Mouse (Mus musculus): ENCODE results near the gene Bcl2l12. TPM values are rescaled to one million over a fixed set of nuclear protein-coding genes. Genes with fewer than 3 reads are reported as not detected.

The Bcl2l12 gene
- polyA plus RNA-seq, 1 experiment from 2014 or later = 42.1 TPM

- Histone ChIP-seq H3K4me3 (peak within 1 kb of the TSS; percentile 89), H3K36me3 (peaks cover 27% of the 10 kb centered on the region), H3K27ac (ENCODE audit: poor library complexity, severe bottlenecking) (peak within 1 kb of the TSS; percentile 100), H3K27me3 (replicated peaks) (no peaks in the 10 kb centered on the region), H3K4me1 (replicated peaks) (peaks cover 37% of the 10 kb centered on the region), H3K9me3 (replicated peaks) (no peaks in the 10 kb centered on the region), H3K4me2 (peak within 1 kb of the TSS; percentile 80), H3K9ac (peak within 1 kb of the TSS; percentile 77)
- under 1% methylated on average over 36 of the region's 36 CpGs for WGBS
- peak; percentile 89 for ATAC-seq (ENCODE audit: insufficient number of reproducible peaks, low FRiP score)
These were observed 18.9 kb upstream of the Bcl2l12 start, which contains the start of gene Rras for GRCm38 (mm10) chr7:45017242-45018061. TSS of gene Rras (plus strand) at chr7:45017961.

DNA sequence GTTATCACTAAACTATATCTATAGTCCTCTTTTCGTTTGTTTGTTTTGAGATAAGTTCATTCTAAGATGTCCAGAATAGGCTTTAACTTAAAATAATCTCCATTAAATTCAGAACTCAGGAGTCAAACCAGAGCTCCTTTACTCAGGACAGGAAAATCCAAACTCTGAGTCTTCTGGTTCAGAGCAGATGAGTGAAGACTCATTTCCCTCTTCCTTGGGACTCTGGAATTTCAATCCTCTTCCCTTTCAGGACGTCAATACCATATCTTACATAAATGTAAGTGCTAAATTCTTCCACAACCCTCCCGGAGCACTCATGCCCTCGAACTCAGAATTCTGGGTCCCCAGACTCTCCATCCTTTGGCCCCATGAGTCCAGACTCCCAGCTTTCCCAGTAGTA, 18.2 kb upstream of the Bcl2l12 start:
- Histone ChIP-seq H3K4me3 (peak overlapping the region; percentile 89), H3K27me3 (replicated peaks) (no peaks in the 10 kb centered on the region), H3K27ac (ENCODE audit: poor library complexity, severe bottlenecking) (peak overlapping the region; percentile 100), H3K9me3 (replicated peaks) (no peaks in the 10 kb centered on the region), H3K4me2 (peak overlapping the region; percentile 80), H3K9ac (peak overlapping the region; percentile 76), H3K36me3 (peaks cover 34% of the 10 kb centered on the region), H3K4me1 (replicated peaks) (peaks cover 37% of the 10 kb centered on the region)
- WGBS = under 1% methylated on average over 4 of the region's 4 CpGs
- ATAC-seq (ENCODE audit: insufficient number of reproducible peaks, low FRiP score) = no peak

GRCm38 (mm10) chr7:45015957-45016612, 17.6 kb upstream of the Bcl2l12 start, which contains the start of gene Scaf1:
TSS of gene Scaf1 (minus strand) at chr7:45016363.
- H3K4me3 ChIP-seq = peak within 1 kb of the TSS; percentile 89
- H3K27ac ChIP-seq (ENCODE audit: poor library complexity, severe bottlenecking) = peak within 1 kb of the TSS; percentile 100
- peak within 1 kb of the TSS; percentile 80 for H3K4me2 ChIP-seq
- peaks cover 37% of the 10 kb centered on the region for H3K4me1 ChIP-seq (replicated peaks)
- no peaks in the 10 kb centered on the region for H3K9me3 ChIP-seq (replicated peaks)
- peak within 1 kb of the TSS; percentile 97 for H3K9ac ChIP-seq
- ATAC-seq (ENCODE audit: insufficient number of reproducible peaks, low FRiP score) = peak; percentile 91
- no peaks in the 10 kb centered on the region for H3K27me3 ChIP-seq (replicated peaks)
- WGBS = under 1% methylated on average over 68 of the region's 69 CpGs
- peaks cover 34% of the 10 kb centered on the region for H3K36me3 ChIP-seq

DNA sequence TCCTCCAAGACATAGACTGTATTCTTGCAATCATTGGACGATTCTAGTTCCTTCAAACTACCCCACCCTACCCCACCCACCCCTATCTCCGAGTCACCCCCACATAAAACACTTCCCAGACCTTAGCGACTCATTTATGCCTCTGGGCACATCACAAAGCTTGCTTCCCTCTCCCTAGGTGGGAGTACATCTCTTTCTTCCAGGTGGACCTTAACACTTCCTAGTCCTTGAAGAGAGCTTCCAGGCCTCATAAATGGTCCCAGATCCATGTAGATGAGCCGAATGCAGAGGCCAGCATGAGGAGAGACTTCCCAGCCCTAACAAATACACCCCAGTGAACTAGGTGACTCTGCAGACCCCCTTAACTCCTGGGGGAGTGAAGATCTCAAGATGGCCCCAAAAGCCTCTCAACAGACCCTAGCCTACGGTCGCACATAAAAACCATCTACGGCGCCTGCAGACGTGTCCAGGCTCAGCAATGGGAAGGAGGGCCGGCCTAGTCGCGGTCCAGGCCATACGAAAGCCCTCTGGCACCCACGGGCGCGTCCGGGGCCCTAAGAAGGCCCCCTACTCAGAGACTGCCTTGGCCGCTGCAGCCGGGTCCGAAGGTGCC, 16.9 kb upstream of the Bcl2l12 start:
- ATAC-seq (ENCODE audit: insufficient number of reproducible peaks, low FRiP score) = no peak
- WGBS = under 1% methylated on average over 20 of the region's 20 CpGs
- H3K27ac ChIP-seq (ENCODE audit: poor library complexity, severe bottlenecking) = peak overlapping the region; percentile 88

DNA sequence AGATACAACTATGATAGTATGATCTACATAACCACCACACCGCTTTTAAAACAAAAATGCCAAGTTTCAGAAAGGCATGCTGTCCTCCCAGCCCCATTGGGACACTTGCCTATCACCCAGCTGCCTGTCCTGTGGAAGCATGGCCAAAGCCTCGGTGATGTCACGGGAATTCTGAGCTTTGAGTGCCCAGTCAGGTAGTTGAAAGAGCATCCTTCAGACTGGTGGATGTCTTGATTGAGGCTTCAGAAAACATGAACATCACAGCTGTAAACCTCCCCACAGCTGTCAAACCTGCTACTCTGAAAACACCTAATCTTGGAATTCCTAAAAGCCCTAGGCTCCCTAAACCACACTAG, 15.6 kb upstream of the Bcl2l12 start:
- peaks cover 29% of the 10 kb centered on the region for H3K4me1 ChIP-seq (replicated peaks)
- no peak overlapping the region; the same call in 1 of the 2 replicates for H3K4me2 ChIP-seq
- no peak overlapping the region for H3K27ac ChIP-seq (ENCODE audit: poor library complexity, severe bottlenecking)
- no peaks in the 10 kb centered on the region for H3K9me3 ChIP-seq (replicated peaks)
- H3K9ac ChIP-seq = peak overlapping the region; percentile 97; the same call in 1 of the 2 replicates
- no peak for ATAC-seq (ENCODE audit: insufficient number of reproducible peaks, low FRiP score)
- H3K36me3 ChIP-seq = peaks cover 45% of the 10 kb centered on the region
- H3K4me3 ChIP-seq = no peak overlapping the region
- no peaks in the 10 kb centered on the region for H3K27me3 ChIP-seq (replicated peaks)
- 84% methylated on average over 3 of the region's 3 CpGs for WGBS

More for the DNA sequence above, 16.9 kb upstream of the Bcl2l12 start:
- Histone ChIP-seq H3K9ac (peak overlapping the region; percentile 97), H3K36me3 (peaks cover 31% of the 10 kb centered on the region), H3K4me1 (replicated peaks) (peaks cover 37% of the 10 kb centered on the region), H3K27me3 (replicated peaks) (no peaks in the 10 kb centered on the region), H3K4me2 (peak overlapping the region; percentile 80), H3K4me3 (peak overlapping the region; percentile 89), H3K9me3 (replicated peaks) (no peaks in the 10 kb centered on the region)

GRCm38 (mm10) chr7:45013366-45014095, 15.0 kb upstream of the Bcl2l12 start:
- no peaks in the 10 kb centered on the region for H3K27me3 ChIP-seq (replicated peaks)
- no peak overlapping the region for H3K4me2 ChIP-seq
- H3K27ac ChIP-seq (ENCODE audit: poor library complexity, severe bottlenecking) = no peak overlapping the region
- peaks cover 50% of the 10 kb centered on the region for H3K36me3 ChIP-seq
- H3K4me1 ChIP-seq (replicated peaks) = peaks cover 24% of the 10 kb centered on the region
- H3K9me3 ChIP-seq (replicated peaks) = no peaks in the 10 kb centered on the region
- no peak overlapping the region for H3K4me3 ChIP-seq
- H3K9ac ChIP-seq = no peak overlapping the region; the same call in 1 of the 2 replicates
- ATAC-seq (ENCODE audit: insufficient number of reproducible peaks, low FRiP score) = no peak
- WGBS = 93% methylated on average over 16 of the region's 16 CpGs

GRCm38 (mm10) chr7:45012824-45013223, 14.3 kb upstream of the Bcl2l12 start:
- Histone ChIP-seq H3K27ac (ENCODE audit: poor library complexity, severe bottlenecking) (no peak overlapping the region), H3K4me3 (no peak overlapping the region), H3K27me3 (replicated peaks) (no peaks in the 10 kb centered on the region), H3K4me1 (replicated peaks) (peaks cover 20% of the 10 kb centered on the region), H3K9me3 (replicated peaks) (no peaks in the 10 kb centered on the region), H3K36me3 (peaks cover 57% of the 10 kb centered on the region), H3K4me2 (no peak overlapping the region), H3K9ac (no peak overlapping the region; the same call in 1 of the 2 replicates)
- WGBS = 78% methylated on average over 4 of the region's 4 CpGs
- ATAC-seq (ENCODE audit: insufficient number of reproducible peaks, low FRiP score) = no peak

DNA sequence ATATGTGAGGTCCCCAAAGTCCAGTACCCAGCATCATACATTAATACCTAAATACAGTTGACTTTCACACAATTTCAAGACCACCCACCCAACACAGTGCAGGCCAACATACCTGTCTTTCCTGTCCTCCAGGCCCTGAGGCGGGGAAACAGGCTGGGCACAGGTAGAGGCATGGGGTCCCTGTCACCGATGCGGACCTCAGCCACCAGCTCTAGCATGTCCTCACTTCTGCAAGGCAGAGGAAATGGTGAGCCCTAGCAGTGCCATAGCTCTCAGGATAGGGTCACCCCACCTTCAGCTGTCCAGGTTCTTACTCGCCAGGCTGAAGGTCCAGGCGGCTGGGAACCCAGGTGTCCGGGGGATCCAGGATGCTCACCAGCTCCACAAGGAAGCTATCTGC, 13.5 kb upstream of the Bcl2l12 start:
- Histone ChIP-seq H3K4me3 (no peak overlapping the region), H3K27me3 (replicated peaks) (no peaks in the 10 kb centered on the region), H3K27ac (ENCODE audit: poor library complexity, severe bottlenecking) (no peak overlapping the region), H3K9me3 (replicated peaks) (no peaks in the 10 kb centered on the region), H3K9ac (no peak overlapping the region), H3K36me3 (peaks cover 65% of the 10 kb centered on the region), H3K4me2 (no peak overlapping the region), H3K4me1 (replicated peaks) (peaks cover 20% of the 10 kb centered on the region)
- 95% methylated on average over 6 of the region's 6 CpGs for WGBS
- no peak for ATAC-seq (ENCODE audit: insufficient number of reproducible peaks, low FRiP score)

GRCm38 (mm10) chr7:45008411-45008810, 9.9 kb upstream of the Bcl2l12 start:
- H3K4me1 ChIP-seq (replicated peaks) = 0 out of 2 replicates have a peak, but pooled peaks cover 15% of the 10 kb centered on the region
- no peak overlapping the region for H3K9ac ChIP-seq
- no peak for ATAC-seq (ENCODE audit: insufficient number of reproducible peaks, low FRiP score)
- no peaks in the 10 kb centered on the region for H3K9me3 ChIP-seq (replicated peaks)
- H3K36me3 ChIP-seq = peaks cover 94% of the 10 kb centered on the region
- no peak overlapping the region for H3K27ac ChIP-seq (ENCODE audit: poor library complexity, severe bottlenecking)
- H3K27me3 ChIP-seq (replicated peaks) = no peaks in the 10 kb centered on the region
- H3K4me2 ChIP-seq = no peak overlapping the region
- H3K4me3 ChIP-seq = no peak overlapping the region
- WGBS = 94% methylated on average over 19 of the region's 19 CpGs

DNA sequence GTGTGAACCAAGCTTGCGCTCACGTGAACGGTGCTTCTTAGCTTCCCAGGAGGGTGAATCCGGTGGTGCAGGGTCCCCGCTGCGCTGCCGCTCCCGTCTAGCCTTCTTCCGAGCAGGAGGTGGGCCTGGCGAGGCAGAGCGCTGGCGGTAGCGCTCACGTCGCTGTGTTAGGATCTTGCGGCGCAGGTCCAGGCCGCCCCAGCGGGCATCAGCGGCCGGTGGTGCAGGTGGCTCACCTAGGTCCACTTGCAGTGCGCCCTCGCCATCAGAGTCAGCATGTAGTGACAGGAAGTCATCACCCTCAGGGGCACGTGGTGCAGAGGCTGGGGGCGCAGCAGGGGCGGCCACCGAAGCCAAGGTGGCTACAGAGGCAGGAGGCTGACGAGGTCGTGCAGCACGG, 9.3 kb upstream of the Bcl2l12 start:
- H3K9ac ChIP-seq = no peak overlapping the region
- H3K9me3 ChIP-seq (replicated peaks) = no peaks in the 10 kb centered on the region
- no peak overlapping the region for H3K4me2 ChIP-seq
- peaks cover 94% of the 10 kb centered on the region for H3K36me3 ChIP-seq
- no peak overlapping the region for H3K27ac ChIP-seq (ENCODE audit: poor library complexity, severe bottlenecking)
- H3K4me3 ChIP-seq = no peak overlapping the region
- H3K4me1 ChIP-seq (replicated peaks) = 0 out of 2 replicates have a peak, but pooled peaks cover 13% of the 10 kb centered on the region
- no peak for ATAC-seq (ENCODE audit: insufficient number of reproducible peaks, low FRiP score)
- no peaks in the 10 kb centered on the region for H3K27me3 ChIP-seq (replicated peaks)
- 95% methylated on average over 30 of the region's 30 CpGs for WGBS
